Mouse (Mus musculus): ENCODE measurements around the gene Mboat2. TPM values are rescaled to one million over a fixed set of nuclear protein-coding genes. Genes with fewer than 3 reads are reported as not detected.

Gene Mboat2
- 27.4 TPM for polyA plus RNA-seq (2014; fragmentation: Illumina TruSeq; extraction: RNeasy Lipid Tissue Mini Kit (QIAGEN cat#74804); ENCODE audit: low read depth, low replicate concordance)

DNA sequence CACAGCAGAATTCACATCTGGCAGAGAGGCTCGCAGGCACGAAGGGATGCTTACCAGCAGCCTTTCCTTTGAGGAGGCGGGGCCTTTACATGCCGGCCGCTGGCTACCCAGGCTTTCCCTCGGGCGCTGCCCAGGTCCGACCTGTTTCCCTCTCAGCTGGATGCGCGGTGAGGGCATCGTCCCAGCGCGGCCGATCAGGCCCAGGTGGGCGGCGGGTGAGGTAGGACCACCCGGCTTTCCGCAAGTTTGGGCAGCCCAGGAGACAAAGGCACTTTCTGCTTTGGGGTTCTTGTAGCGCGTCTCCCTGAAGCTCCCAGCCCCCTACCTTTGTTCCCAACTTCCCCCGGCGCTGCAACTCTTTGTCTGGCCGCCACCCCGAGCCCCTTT is at the start of gene Mboat2:
Mboat2 (plus strand) TSS at position 114 of the 387 bp plus-strand sequence.

DNA sequence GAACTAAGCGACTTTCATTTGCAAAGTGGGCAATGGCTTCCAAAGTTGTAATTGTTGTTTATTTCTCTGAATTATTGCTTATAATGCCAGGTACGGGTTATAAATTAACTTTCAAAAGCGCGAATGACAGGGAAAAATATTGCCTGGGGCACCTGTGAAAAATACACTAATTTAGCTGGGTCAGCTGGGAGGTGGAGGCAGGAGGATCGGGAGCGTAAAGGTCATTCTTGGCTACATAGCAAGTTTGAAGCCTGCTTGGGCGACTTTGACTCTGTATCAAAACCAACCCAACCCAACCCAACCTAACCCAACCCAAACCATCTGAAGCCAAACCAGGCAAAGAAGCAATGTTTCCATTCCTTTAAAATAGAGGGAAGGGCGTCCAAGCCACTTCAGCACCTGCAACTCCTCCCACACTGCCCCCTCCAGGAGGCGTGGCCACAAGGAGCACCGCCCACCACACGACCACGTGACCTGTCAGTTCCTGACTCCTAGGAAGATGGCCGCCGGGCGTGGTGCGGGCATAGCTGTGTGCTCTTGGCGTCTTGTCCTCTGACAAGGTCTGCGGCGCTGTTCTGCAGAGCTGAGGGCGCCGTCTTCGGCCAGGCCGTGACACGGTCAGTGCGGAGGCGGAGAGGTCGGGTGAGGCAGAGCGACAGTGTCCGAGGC is 143.9 kb downstream of the Mboat2 start, which contains the start of gene Kidins220:
Kidins220 (plus strand) TSS at position 480 of the 669 bp plus-strand sequence.

Other genes with a start within 250 kb of the Mboat2 start
- 8.7 TPM for gene Klf11, start 179.6 kb upstream of the Mboat2 start, polyA plus RNA-seq (2014; fragmentation: Illumina TruSeq; extraction: RNeasy Lipid Tissue Mini Kit (QIAGEN cat#74804); ENCODE audit: low read depth, low replicate concordance)
- 11.0 TPM for gene Cys1, start 149.1 kb upstream of the Mboat2 start, polyA plus RNA-seq (2014; fragmentation: Illumina TruSeq; extraction: RNeasy Lipid Tissue Mini Kit (QIAGEN cat#74804); ENCODE audit: low read depth, low replicate concordance)
- gene Rrm2, start 122.6 kb upstream of the Mboat2 start, polyA plus RNA-seq (2014; fragmentation: Illumina TruSeq; extraction: RNeasy Lipid Tissue Mini Kit (QIAGEN cat#74804); ENCODE audit: low read depth, low replicate concordance), result 5.0 TPM
- gene Kidins220, start 144.0 kb downstream of the Mboat2 start, polyA plus RNA-seq (2014; fragmentation: Illumina TruSeq; extraction: RNeasy Lipid Tissue Mini Kit (QIAGEN cat#74804); ENCODE audit: low read depth, low replicate concordance), result 39.8 TPM